Mouse (Mus musculus) midbrain, embryonic 16.5 days (tissue): ENCODE results near the gene Txndc12. TPM values are rescaled to one million over a fixed set of nuclear protein-coding genes. Genes with fewer than 3 reads are reported as not detected.
A peak's percentile ranks its signal among the peaks of the same experiment; 100 is the strongest.

Experiments used
- ATAC-seq: fragments of 200-750 bp; cut with Nextera tagmentation; 2 replicates; pipeline ENCODE4 v1.8.0; 2017; ENCODE audit warnings: moderate TSS enrichment
- H3K27ac ChIP-seq: fragments of 300-500 bp; sonication (generic); 2 replicates; pipeline ENCODE4 v1.5.1; 2014; ENCODE audit warnings: mild to moderate bottlenecking, low read length, mixed read lengths
- H3K27me3 ChIP-seq: fragments of 300-500 bp; sonication (generic); 2 replicates; pipeline ENCODE4 v1.6.1; 2014; ENCODE audit warnings: low read depth, low read length, mixed read lengths; ENCODE audit not compliant: control insufficient read depth, insufficient read depth
- H3K36me3 ChIP-seq: fragments of 300-500 bp; sonication (generic); 2 replicates; pipeline ENCODE4 v1.6.1; 2014; ENCODE audit warnings: mild to moderate bottlenecking, low read length, moderate library complexity, mixed read lengths; ENCODE audit not compliant: control insufficient read depth, insufficient read depth
- H3K4me1 ChIP-seq: fragments of 300-500 bp; sonication (generic); 2 replicates; pipeline ENCODE4 v1.6.1; 2014; ENCODE audit warnings: mild to moderate bottlenecking, low read length, mixed read lengths; ENCODE audit not compliant: control insufficient read depth, insufficient read depth
- H3K4me2 ChIP-seq: fragments of 300-500 bp; sonication (generic); 2 replicates; pipeline ENCODE4 v1.6.1; 2014; ENCODE audit warnings: mild to moderate bottlenecking, low read length, mixed read lengths
- H3K4me3 ChIP-seq: fragments of 300-500 bp; sonication (generic); 2 replicates; pipeline ENCODE4 v1.5.1; 2014; ENCODE audit warnings: low read depth, mild to moderate bottlenecking, low read length, moderate library complexity, mixed read lengths
- H3K9ac ChIP-seq: fragments of 300-500 bp; sonication (generic); 2 replicates; pipeline ENCODE4 v1.6.1; 2014; ENCODE audit warnings: low read depth, low read length, mixed read lengths
- H3K9me3 ChIP-seq: fragments of 300-500 bp; sonication (generic); replicated peaks from 2 replicates; pipeline ENCODE4 v1.6.1; 2014; ENCODE audit warnings: mild to moderate bottlenecking, low read length, mixed read lengths; ENCODE audit not compliant: control insufficient read depth, poor library complexity, severe bottlenecking
- WGBS: fragments of 180-500 bp; shearing (Covaris S2); extraction: QIAGEN DNeasy Blood & Tissue Kit; methylation state at CpG from one replicate; pipeline ENCODE4 v1.1.7; 2014; 5-methylcytosine and 5-hydroxymethylcytosine counted together
- polyA plus RNA-seq: library from polyadenylated mRNA; unstranded; fragments of >200 nt; fragmentation: Nextera tagmentation; extraction: Ambion mirVana; gene quantifications from 2 replicates; pipeline ENCODE4 v1.2.1, GENCODE M21; 2015

The Txndc12 gene
- polyA plus RNA-seq = 66.3 and 69.0 TPM in 2 replicates

GRCm38 (mm10) chr4:108834115-108834970 is at the start of gene Txndc12:
TSS of gene Txndc12 (plus strand) at chr4:108834601.
- H3K4me3 ChIP-seq = peak within 1 kb of the TSS; percentile 57
- WGBS = under 1% methylated on average over 34 of the region's 34 CpGs
- H3K4me2 ChIP-seq = peak within 1 kb of the TSS; percentile 83
- H3K9ac ChIP-seq = peak within 1 kb of the TSS; percentile 88
- no peaks in the 10 kb centered on the region for H3K36me3 ChIP-seq
- peak; percentile 81 for ATAC-seq
- H3K27me3 ChIP-seq = no peaks in the 10 kb centered on the region
- H3K4me1 ChIP-seq = peaks cover 36% of the 10 kb centered on the region
- no peaks in the 10 kb centered on the region for H3K9me3 ChIP-seq
- H3K27ac ChIP-seq = peak within 1 kb of the TSS; percentile 93

DNA sequence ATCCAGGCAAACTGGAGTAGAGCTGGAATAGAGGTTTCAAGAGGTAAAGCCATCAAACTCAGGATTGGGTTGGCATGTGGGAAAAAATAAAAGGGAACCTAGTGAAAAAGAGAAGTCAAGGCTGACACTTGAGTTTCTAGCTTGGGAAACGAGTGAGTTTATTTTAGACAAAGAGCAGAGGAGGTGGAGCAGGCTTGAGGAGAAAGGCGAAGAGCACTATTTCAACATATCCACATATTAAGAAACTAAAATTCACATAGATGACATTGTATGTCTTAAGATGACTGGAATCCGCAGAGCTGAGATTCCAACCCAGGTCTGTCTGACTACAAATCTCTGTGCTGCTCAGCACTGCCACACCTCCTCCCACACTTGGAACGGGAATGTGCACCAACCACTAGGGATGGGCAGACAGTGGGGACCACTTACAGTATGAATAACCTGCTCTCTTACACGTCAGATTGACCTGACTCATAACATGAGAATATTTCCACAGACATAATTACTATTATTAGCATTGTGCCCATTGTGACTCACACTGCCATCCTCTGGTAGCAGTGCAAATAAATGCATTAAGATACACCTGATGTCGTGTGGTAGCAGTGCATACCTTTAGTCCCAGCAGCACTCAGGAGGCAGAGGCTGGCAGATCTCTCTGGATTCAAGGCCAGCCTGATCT is 45.0 kb upstream of the Txndc12 start:
- Histone ChIP-seq H3K4me3 (no peak overlapping the region), H3K4me2 (no peak overlapping the region), H3K9ac (no peak overlapping the region), H3K36me3 (no peaks in the 10 kb centered on the region), H3K4me1 (no peaks in the 10 kb centered on the region), H3K27me3 (no peaks in the 10 kb centered on the region), H3K9me3 (no peaks in the 10 kb centered on the region), H3K27ac (no peak overlapping the region)
- WGBS = 74% methylated on average over 6 of the region's 6 CpGs
- ATAC-seq = no peak

GRCm38 (mm10) chr4:108790507-108790906 is 43.9 kb upstream of the Txndc12 start:
- ATAC-seq = no peak

DNA sequence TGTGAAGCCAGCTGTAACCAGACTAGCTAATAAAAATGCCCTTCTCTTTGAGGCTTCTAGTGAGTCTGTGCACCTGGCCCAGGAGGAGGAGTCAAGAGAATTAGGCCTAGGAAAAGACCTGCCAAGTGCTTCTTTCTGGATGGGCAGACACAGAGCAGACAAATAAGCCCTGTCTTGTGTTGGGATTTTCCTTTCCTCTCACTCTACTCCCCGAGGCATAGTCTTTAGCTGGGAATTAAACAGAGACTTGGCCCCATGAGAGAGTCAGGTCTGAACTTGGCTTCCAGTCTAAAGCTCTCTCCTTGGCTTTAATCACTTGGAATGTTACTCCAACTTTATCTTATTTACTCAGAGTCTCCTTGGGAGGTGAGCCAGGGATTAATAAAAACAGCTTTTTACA is 40.5 kb upstream of the Txndc12 start:
- no peak overlapping the region for H3K27ac ChIP-seq
- WGBS = 50% methylated on average over 1 of the region's 1 CpGs
- H3K4me2 ChIP-seq = no peak overlapping the region
- H3K36me3 ChIP-seq = no peaks in the 10 kb centered on the region
- H3K27me3 ChIP-seq = no peaks in the 10 kb centered on the region
- H3K4me1 ChIP-seq = no peaks in the 10 kb centered on the region
- ATAC-seq = no peak
- no peak overlapping the region for H3K9ac ChIP-seq
- H3K9me3 ChIP-seq = no peaks in the 10 kb centered on the region
- no peak overlapping the region for H3K4me3 ChIP-seq

More at GRCm38 (mm10) chr4:108790507-108790906, 43.9 kb upstream of the Txndc12 start:
- H3K27me3 ChIP-seq = no peaks in the 10 kb centered on the region
- H3K27ac ChIP-seq = no peak overlapping the region
- no peaks in the 10 kb centered on the region for H3K4me1 ChIP-seq
- WGBS = 87% methylated on average over 1 of the region's 1 CpGs
- no peaks in the 10 kb centered on the region for H3K9me3 ChIP-seq
- no peaks in the 10 kb centered on the region for H3K36me3 ChIP-seq
- H3K4me3 ChIP-seq = no peak overlapping the region
- no peak overlapping the region for H3K9ac ChIP-seq
- H3K4me2 ChIP-seq = no peak overlapping the region

- H3K9ac ChIP-seq = no peak overlapping the region
- no peak for ATAC-seq
- no peaks in the 10 kb centered on the region for H3K36me3 ChIP-seq
- WGBS = 66% methylated on average over 4 of the region's 4 CpGs
- H3K27me3 ChIP-seq = no peaks in the 10 kb centered on the region
- no peaks in the 10 kb centered on the region for H3K4me1 ChIP-seq
- no peak overlapping the region for H3K27ac ChIP-seq
- no peak overlapping the region for H3K4me2 ChIP-seq
- no peaks in the 10 kb centered on the region for H3K9me3 ChIP-seq
- no peak overlapping the region for H3K4me3 ChIP-seq
These were observed 37.7 kb upstream of the Txndc12 start for GRCm38 (mm10) chr4:108796701-108797100.

DNA sequence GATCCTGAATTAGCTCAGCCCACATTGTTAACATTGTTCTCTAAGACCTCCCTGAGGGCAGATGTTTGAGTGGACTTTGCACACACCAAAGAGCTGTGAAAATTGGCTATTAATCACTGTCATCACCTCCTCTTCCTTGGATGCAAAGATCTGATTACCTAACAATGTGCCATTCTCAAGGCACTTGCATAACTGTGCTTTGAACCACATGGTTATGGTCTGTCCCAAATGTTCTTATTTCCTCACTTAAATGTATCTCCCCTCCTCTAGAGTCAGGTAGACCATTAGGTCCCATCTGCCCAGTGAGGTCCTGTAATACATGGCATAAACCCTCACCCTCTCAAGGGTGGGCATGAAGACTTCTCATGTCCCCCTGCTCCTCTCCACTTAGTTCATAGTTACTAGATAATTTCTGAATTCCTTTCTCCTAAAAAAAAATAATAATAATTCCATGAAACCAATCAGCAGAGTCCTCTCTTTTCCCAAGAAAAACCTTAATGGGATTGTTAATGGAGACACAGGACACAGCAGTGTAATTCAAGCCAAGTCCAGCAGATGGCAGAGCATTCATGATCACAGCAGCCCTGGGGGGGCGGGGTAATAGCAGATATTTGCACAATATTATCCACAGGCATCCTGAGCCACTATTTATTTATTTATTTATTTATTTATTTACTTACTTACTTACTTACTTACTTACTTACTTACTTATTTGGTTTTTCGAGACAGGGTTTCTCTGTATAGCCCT is 36.1 kb upstream of the Txndc12 start:
- 63% methylated on average over 2 of the region's 2 CpGs for WGBS
- no peak overlapping the region for H3K27ac ChIP-seq
- no peak overlapping the region for H3K4me3 ChIP-seq
- no peak overlapping the region for H3K9ac ChIP-seq
- ATAC-seq = no peak
- H3K9me3 ChIP-seq = no peaks in the 10 kb centered on the region
- H3K36me3 ChIP-seq = no peaks in the 10 kb centered on the region
- H3K4me2 ChIP-seq = no peak overlapping the region
- H3K4me1 ChIP-seq = no peaks in the 10 kb centered on the region
- no peaks in the 10 kb centered on the region for H3K27me3 ChIP-seq

DNA sequence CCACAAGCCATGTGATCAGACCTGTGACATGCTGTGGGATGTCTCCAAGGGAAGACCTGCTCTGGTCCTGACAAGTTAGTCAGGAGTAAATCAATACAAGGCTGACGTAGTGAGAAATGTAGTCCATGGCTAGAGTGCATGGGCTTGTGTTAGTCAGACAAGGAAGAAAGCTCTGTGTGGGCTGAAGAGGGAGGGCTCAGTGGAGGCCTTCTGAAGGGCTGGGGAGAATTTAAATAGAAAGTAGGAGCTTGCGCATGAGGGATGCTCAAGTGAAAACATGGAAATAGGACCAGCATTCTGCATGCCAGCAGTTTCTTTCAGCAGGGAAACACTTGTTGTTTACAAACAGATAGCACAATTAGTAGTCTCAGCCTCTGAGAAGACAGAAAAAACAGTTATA is 30.9 kb upstream of the Txndc12 start:
- 75% methylated on average over 2 of the region's 2 CpGs for WGBS
- Histone ChIP-seq H3K27ac (no peak overlapping the region), H3K4me2 (no peak overlapping the region), H3K36me3 (no peaks in the 10 kb centered on the region), H3K9me3 (no peaks in the 10 kb centered on the region), H3K4me3 (no peak overlapping the region), H3K4me1 (no peaks in the 10 kb centered on the region), H3K27me3 (no peaks in the 10 kb centered on the region), H3K9ac (no peak overlapping the region)
- ATAC-seq = no peak

DNA sequence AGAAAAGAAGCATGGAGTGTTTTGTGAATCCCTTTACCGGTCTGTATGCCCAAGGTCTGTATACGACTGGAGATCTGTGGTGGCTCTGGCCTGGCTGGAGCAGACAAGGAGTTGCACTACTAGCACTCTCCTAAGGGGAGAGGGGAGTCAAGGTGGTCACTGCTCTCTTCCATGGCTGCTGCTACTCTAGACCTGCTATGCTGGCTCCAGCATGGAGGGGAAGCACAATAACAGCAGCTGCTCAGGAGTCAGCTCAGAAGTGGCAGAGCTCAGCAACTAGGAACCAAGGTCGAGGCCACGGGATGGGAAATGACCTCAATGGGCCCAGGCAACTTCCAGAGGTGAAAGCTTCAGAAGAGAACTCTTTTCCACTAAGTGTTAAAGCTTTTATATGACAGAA is 23.3 kb upstream of the Txndc12 start:
- Histone ChIP-seq H3K9me3 (no peaks in the 10 kb centered on the region), H3K36me3 (peaks cover 6% of the 10 kb centered on the region; the same call in 1 of the 2 replicates), H3K4me3 (no peak overlapping the region), H3K4me1 (no peaks in the 10 kb centered on the region), H3K27me3 (no peaks in the 10 kb centered on the region), H3K9ac (no peak overlapping the region), H3K4me2 (no peak overlapping the region), H3K27ac (no peak overlapping the region)
- 69% methylated on average over 4 of the region's 4 CpGs for WGBS
- ATAC-seq = 0 out of 2 replicates have a peak, but pooled peaks have one; percentile 14
